Mouse (Mus musculus) ES-Bruce4 (cell line): Measurements from ENCODE around the gene Tmem198b. TPM values are rescaled to one million over a fixed set of nuclear protein-coding genes. Genes with fewer than 3 reads are reported as not detected.

Experiments
- H3K27ac ChIP-seq: 2 replicates; pipeline ENCODE4 v1.5.1; 2012; ENCODE audit warnings: low read length, inconsistent platforms; ENCODE audit not compliant: insufficient read depth
- H3K27me3 ChIP-seq: 2 replicates; pipeline ENCODE4 v1.6.1; 2012; ENCODE audit warnings: mild to moderate bottlenecking, low read length, inconsistent platforms; ENCODE audit not compliant: control insufficient read depth, poor library complexity, insufficient read depth, severe bottlenecking
- H3K36me3 ChIP-seq: 2 replicates; pipeline ENCODE4 v1.6.1; 2012; ENCODE audit warnings: inconsistent platforms, mild to moderate bottlenecking, low read length, moderate library complexity; ENCODE audit not compliant: control insufficient read depth, poor library complexity, insufficient read depth, severe bottlenecking
- H3K4me1 ChIP-seq: one replicate; pipeline ENCODE4 v1.8.1; 2011; ENCODE audit warnings: low read length; ENCODE audit not compliant: control insufficient read depth, insufficient read depth
- H3K4me3 ChIP-seq: 2 replicates; pipeline ENCODE4 v1.5.1; 2011; ENCODE audit warnings: low read depth, mild to moderate bottlenecking, low read length
- H3K9ac ChIP-seq: 2 replicates; pipeline ENCODE4 v1.6.1; 2012; ENCODE audit warnings: low read depth, mild to moderate bottlenecking, inconsistent platforms; ENCODE audit not compliant: poor library complexity, severe bottlenecking
- H3K9me3 ChIP-seq: replicated peaks from 2 replicates; pipeline ENCODE4 v1.6.1; 2012; ENCODE audit warnings: mild to moderate bottlenecking, low read length, inconsistent platforms; ENCODE audit not compliant: control insufficient read depth, poor library complexity, insufficient read depth, severe bottlenecking
- CTCF ChIP-seq: IDR thresholded peaks from one replicate; pipeline ENCODE4 v1.8.1; 2011; ENCODE audit warnings: low read depth, low read length
- EP300 ChIP-seq: IDR thresholded peaks from 2 replicates; pipeline ENCODE4 v1.6.1; 2011; ENCODE audit warnings: low read depth, low read length; ENCODE audit not compliant: insufficient read depth
- POLR2A ChIP-seq: IDR thresholded peaks from one replicate; pipeline ENCODE4 v1.8.1; 2011; ENCODE audit warnings: low read length; ENCODE audit not compliant: insufficient read depth
- polyA plus RNA-seq: library from polyadenylated mRNA; stranded (reverse); fragments of >200 nt; gene quantifications from 2 replicates; pipeline ENCODE4 v1.2.4, GENCODE M21; 2011; ENCODE audit warnings: low read depth; ENCODE audit not compliant: missing spikeins, insufficient read depth, insufficient read length

The Tmem198b gene
- polyA plus RNA-seq, 1 experiment, result 12.3 TPM

DNA sequence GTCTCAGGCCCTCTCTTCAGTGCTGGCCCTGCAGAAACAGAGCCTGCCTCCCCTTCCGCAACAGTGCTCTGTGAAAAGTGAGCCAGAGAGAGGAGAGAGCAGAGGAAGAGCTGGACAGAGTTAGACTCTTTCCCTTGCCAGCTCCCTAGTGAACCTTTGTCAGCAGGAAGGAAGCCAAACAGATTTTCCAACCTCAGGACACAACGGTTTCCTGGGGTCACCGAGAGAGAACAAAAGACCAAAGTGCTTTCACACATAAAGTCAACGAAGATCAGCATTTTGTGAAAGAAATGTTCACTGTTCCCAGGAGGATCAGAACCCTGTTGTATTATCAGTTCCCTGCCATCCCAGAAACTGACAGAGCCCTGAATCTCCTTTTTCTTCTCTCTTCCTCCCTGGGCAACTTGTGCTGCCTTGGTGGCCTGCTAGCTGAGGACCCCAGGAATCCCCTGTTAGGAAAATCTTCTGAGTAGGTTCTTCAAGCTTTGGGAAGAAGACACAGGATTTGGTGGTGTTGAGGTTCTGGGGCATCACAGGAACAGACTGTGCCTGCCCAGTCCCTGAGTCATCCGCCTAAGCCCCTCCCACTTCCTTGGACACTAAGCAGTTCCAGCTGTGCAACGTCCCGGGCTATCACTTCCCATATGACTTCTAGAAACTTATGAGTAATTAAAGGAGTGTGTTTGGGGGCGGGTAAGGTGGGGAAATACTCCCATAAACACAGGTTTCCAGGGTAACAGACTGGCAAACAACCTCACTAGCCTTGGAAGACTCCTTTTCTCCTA is 25.0 kb downstream of the Tmem198b start:
- TF ChIP-seq EP300 (no peak), POLR2A (no peak), CTCF (no peak)

DNA sequence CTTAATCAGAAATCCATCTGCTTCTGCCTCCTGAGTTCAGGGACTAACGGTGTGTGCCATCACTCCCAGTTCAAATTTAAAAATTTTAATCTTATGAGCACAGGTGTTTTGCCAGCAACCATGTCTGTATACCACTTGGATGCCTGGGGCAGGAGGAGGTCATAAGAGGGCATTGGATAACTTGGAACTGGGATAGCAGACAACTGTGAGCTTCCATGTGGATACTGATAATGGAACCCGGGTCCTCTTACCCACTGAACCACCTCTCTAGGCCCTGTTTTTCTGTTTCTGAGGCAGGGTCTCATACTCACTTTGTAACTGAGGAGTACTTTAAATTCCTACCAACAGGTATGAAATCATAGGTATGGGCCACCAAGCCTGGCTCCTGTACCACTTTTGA is 25.7 kb downstream of the Tmem198b start:
- H3K9me3 ChIP-seq, result peaks cover 11% of the 10 kb centered on the region
- H3K36me3 ChIP-seq, result no peaks in the 10 kb centered on the region
- no peak overlapping the region for H3K27ac ChIP-seq
- H3K4me1 ChIP-seq, result no peaks in the 10 kb centered on the region
- TF ChIP-seq CTCF (no peak), POLR2A (no peak), EP300 (no peak)
- no peak overlapping the region for H3K4me3 ChIP-seq
- no peak overlapping the region for H3K9ac ChIP-seq
- no peaks in the 10 kb centered on the region for H3K27me3 ChIP-seq

More for the DNA sequence above, 25.0 kb downstream of the Tmem198b start:
- no peaks in the 10 kb centered on the region for H3K36me3 ChIP-seq
- H3K9me3 ChIP-seq, result peaks cover 14% of the 10 kb centered on the region
- H3K27ac ChIP-seq, result no peak overlapping the region
- no peak overlapping the region for H3K4me3 ChIP-seq
- H3K9ac ChIP-seq, result no peak overlapping the region
- H3K4me1 ChIP-seq, result no peaks in the 10 kb centered on the region
- H3K27me3 ChIP-seq, result no peaks in the 10 kb centered on the region

DNA sequence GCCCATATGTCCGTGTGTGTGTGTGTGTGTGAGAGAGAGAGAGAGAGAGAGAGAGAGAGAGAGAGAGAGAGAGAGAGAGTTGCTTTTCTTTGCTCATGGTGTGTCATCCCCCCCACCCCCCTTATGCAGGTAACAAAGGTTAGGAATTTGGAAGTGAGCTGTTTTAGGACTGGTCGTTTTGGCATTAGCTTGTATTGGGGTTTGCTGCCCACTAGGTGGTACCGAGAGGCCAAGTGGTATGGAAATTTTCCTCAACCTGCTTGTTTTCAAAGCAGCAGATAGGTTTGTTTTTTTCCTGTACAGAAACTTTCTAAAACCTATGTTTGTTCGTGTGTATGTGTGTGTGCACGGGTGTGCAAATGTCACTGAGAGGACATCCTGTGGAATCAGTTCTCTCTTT is 30.5 kb downstream of the Tmem198b start:
- H3K9ac ChIP-seq, result no peak overlapping the region
- H3K27ac ChIP-seq, result no peak overlapping the region
- no peak for TF ChIP-seq POLR2A
- TF ChIP-seq EP300, result no peak
- no peak for TF ChIP-seq CTCF
- no peaks in the 10 kb centered on the region for H3K4me1 ChIP-seq
- no peaks in the 10 kb centered on the region for H3K9me3 ChIP-seq
- H3K4me3 ChIP-seq, result no peak overlapping the region
- no peaks in the 10 kb centered on the region for H3K27me3 ChIP-seq
- H3K36me3 ChIP-seq, result no peaks in the 10 kb centered on the region

DNA sequence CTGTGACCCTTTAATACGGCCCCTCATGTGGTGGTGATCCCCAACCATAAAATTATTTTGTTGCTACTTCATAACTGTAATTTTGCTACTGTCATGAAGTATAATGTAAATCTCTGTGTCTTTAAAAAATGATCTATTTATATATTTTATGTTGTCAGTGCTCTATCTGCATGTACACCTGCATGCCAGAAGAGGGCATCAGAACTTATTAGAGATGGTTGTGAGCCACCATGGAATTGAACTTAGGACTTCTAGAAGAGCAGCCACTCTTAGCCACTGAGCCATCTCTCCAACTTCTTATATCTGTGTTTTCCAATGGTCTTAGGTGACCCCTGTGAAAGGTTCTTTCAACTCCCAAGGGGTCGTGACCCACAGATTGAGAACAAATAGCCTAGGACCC is 31.3 kb downstream of the Tmem198b start:
- Histone ChIP-seq H3K36me3 (no peaks in the 10 kb centered on the region), H3K4me3 (no peak overlapping the region), H3K9ac (no peak overlapping the region), H3K27me3 (no peaks in the 10 kb centered on the region), H3K9me3 (no peaks in the 10 kb centered on the region), H3K27ac (no peak overlapping the region), H3K4me1 (no peaks in the 10 kb centered on the region)
- no peak for TF ChIP-seq POLR2A
- TF ChIP-seq CTCF, result no peak
- TF ChIP-seq EP300, result no peak

Other genes with a start within 250 kb of the Tmem198b start
- 366 and 396 TPM in 2 replicates for gene Pa2g4, start 238.4 kb downstream of the Tmem198b start, polyA plus RNA-seq
- gene Erbb3, start 214.7 kb downstream of the Tmem198b start, polyA plus RNA-seq, result 39.4 and 41.7 TPM in 2 replicates
- 1,832 and 1,959 TPM in 2 replicates for gene Rps26, start 177.6 kb downstream of the Tmem198b start, polyA plus RNA-seq
- gene Ikzf4, start 158.4 kb downstream of the Tmem198b start, polyA plus RNA-seq, result 9.8 and 11.6 TPM in 2 replicates
- gene Suox, start 130.3 kb downstream of the Tmem198b start, polyA plus RNA-seq, result 14.3 and 14.4 TPM in 2 replicates
- 79.0 and 83.6 TPM in 2 replicates for gene Rab5b, start 108.1 kb downstream of the Tmem198b start, polyA plus RNA-seq
- gene Pmel, start 100.2 kb downstream of the Tmem198b start, polyA plus RNA-seq, result 3.0 TPM in 2 replicates
- 81.4 and 82.7 TPM in 2 replicates for gene Cdk2, start 99.3 kb downstream of the Tmem198b start, polyA plus RNA-seq
- gene Dgka, start 59.5 kb downstream of the Tmem198b start, polyA plus RNA-seq, result 44.7 and 46.7 TPM in 2 replicates
- gene Pym1, start 56.5 kb downstream of the Tmem198b start, polyA plus RNA-seq, result 53.8 and 56.0 TPM in 2 replicates
- gene Mmp19, start 13.5 kb downstream of the Tmem198b start, polyA plus RNA-seq, result 0.46 and 1.5 TPM in 2 replicates
- gene Dnajc14, start 308 bp downstream of the Tmem198b start, polyA plus RNA-seq, result 41.3 and 45.5 TPM in 2 replicates
- 269 and 288 TPM in 2 replicates for gene Sarnp, start 13.0 kb upstream of the Tmem198b start, polyA plus RNA-seq
- 63.2 and 69.2 TPM in 2 replicates for gene Ormdl2, start 17.3 kb upstream of the Tmem198b start, polyA plus RNA-seq
- gene Gdf11, start 87.3 kb upstream of the Tmem198b start, polyA plus RNA-seq, result 2.8 and 3.0 TPM in 2 replicates
- 116 and 130 TPM in 2 replicates for gene Cd63, start 96.6 kb upstream of the Tmem198b start, polyA plus RNA-seq
- 3.5 and 3.9 TPM in 2 replicates for gene Rdh5, start 118.5 kb upstream of the Tmem198b start, polyA plus RNA-seq
- gene Bloc1s1, start 119.7 kb upstream of the Tmem198b start, polyA plus RNA-seq, result 36.7 and 44.5 TPM in 2 replicates
- 1.6 and 3.2 TPM in 2 replicates for gene Itga7, start 129.4 kb upstream of the Tmem198b start, polyA plus RNA-seq
- gene Mettl7b, start 156.6 kb upstream of the Tmem198b start, polyA plus RNA-seq, result not detected in 2 replicates
- not detected in 2 replicates for gene Olfr9, start 185.1 kb upstream of the Tmem198b start, polyA plus RNA-seq
- not detected in 2 replicates for gene Olfr763, start 206.4 kb upstream of the Tmem198b start, polyA plus RNA-seq
- not detected in 2 replicates for gene Olfr764-ps1, start 235.5 kb upstream of the Tmem198b start, polyA plus RNA-seq
- not detected in 2 replicates for gene Olfr765, start 245.6 kb upstream of the Tmem198b start, polyA plus RNA-seq